Mouse (Mus musculus) cortical plate, adult 2 months (tissue): ENCODE measurements around the gene Rtn4. TPM values are rescaled to one million over a fixed set of nuclear protein-coding genes. Genes with fewer than 3 reads are reported as not detected.

Experiments
- H3K27ac ChIP-seq: fragments of 200-500 bp; 2 replicates; pipeline ENCODE4 v1.5.1; 2012; ENCODE audit warnings: low read length, control low read depth, inconsistent platforms; ENCODE audit not compliant: insufficient read depth
- H3K4me1 ChIP-seq: fragments of 200-500 bp; 2 replicates; pipeline ENCODE4 v1.6.1; 2011; ENCODE audit warnings: low read length; ENCODE audit not compliant: control insufficient read depth, insufficient read depth
- H3K4me3 ChIP-seq: fragments of 200-500 bp; 2 replicates; pipeline ENCODE4 v1.5.1; 2011; ENCODE audit warnings: mild to moderate bottlenecking, low read length, control low read depth; ENCODE audit not compliant: insufficient read depth
- CTCF ChIP-seq: fragments of 200-500 bp; IDR thresholded peaks from 2 replicates; pipeline ENCODE4 v1.5.1; 2011; ENCODE audit warnings: mild to moderate bottlenecking, control low read depth, low read length; ENCODE audit not compliant: insufficient read depth; ENCODE audit errors: extremely low read depth
- POLR2A ChIP-seq: fragments of 200-500 bp; IDR thresholded peaks from 2 replicates; pipeline ENCODE4 v1.6.1; 2011; ENCODE audit warnings: mild to moderate bottlenecking, low read length, control low read depth; ENCODE audit not compliant: insufficient read depth; ENCODE audit errors: extremely low read depth
- polyA plus RNA-seq: library from polyadenylated mRNA; depleted of rRNA; stranded (reverse); fragments of >200 nt; gene quantifications from 2 replicates; pipeline ENCODE4 v1.2.3, GENCODE M21; 2012

The Rtn4 gene
- polyA plus RNA-seq, 1 experiment = 594 TPM

DNA sequence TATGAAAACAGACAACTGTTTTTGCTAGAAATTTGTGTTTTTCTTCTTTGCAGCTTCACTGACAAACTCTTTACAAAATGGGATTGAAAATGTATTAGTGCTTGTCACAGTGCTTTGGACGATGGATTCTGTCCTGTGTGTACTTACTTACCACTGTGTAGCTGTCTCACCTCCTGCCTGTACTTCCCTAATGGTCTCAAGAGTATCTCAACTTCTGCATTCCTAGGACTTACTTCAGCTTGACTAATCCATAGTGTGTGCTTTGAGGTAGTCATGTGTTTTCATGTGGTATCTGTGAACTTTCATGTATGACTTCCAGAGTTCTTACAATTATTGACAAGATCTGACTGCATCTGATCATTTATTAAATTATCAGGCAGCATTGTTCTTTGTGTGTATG is 35.2 kb downstream of the Rtn4 start:
- Histone ChIP-seq H3K27ac (no peak overlapping the region), H3K4me3 (no peak overlapping the region), H3K4me1 (peaks cover 2% of the 10 kb centered on the region; the same call in 1 of the 2 replicates)
- no peak for TF ChIP-seq POLR2A
- TF ChIP-seq CTCF = no peak

DNA sequence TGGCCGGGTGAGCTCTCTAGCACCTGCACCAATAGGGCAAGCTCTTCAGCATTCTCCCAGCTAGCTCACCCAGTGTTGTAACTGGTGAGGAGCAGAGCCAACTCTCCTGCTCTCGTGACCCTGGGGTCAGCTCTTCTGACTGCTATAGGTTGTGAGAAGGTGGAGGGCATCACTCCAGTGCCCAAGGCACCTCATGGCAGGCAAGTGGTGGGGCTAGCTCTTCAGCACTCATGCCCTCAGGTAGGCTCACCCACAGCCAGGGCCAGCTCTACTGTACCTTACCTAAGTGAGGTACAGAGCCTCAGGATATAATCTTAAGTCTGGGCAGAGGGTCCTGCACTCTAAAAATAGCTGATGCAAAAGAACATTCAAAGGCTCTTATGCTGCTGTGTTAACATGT is 47.0 kb downstream of the Rtn4 start:
- Histone ChIP-seq H3K4me1 (peaks cover 4% of the 10 kb centered on the region), H3K4me3 (no peak overlapping the region), H3K27ac (peak overlapping the region; percentile 77; the same call in 1 of the 2 replicates)
- TF ChIP-seq POLR2A (no peak), CTCF (no peak)

DNA sequence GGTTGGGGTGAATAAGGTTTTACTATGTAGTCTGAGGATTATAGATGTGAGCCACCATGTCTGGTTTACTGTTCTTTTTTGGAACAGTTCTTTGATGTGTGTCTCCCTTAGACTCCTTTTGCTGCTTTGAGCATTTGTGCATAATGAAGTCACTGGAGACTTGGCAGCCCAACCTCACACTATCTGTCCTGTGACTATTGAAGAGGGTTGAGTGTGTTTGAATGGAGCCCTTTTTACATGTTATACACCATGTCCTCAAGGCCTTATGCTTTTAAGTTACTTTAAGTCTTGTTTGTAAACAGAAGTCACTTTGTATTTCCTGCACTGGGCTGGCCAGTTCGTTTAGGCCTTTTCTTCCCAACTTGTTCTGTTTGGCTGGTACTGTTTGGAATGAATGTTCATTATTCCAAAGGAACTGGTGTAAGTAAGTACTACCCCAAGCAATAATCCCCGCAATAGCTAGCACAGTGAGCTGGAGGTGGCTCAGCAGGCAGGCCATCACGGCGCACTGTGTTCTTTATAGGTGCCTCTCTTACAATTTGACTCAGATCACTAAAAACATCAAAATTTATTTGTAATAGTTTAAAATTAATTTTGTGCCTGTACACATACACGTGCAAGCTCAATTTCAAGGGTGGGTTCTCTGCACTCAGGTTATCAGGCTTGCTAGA is 52.1 kb downstream of the Rtn4 start:
- Histone ChIP-seq H3K4me3 (no peak overlapping the region), H3K4me1 (peaks cover 6% of the 10 kb centered on the region), H3K27ac (0 out of 2 replicates have a peak overlapping the region, but pooled peaks have one; percentile 53)
- TF ChIP-seq CTCF = no peak
- TF ChIP-seq POLR2A = no peak

DNA sequence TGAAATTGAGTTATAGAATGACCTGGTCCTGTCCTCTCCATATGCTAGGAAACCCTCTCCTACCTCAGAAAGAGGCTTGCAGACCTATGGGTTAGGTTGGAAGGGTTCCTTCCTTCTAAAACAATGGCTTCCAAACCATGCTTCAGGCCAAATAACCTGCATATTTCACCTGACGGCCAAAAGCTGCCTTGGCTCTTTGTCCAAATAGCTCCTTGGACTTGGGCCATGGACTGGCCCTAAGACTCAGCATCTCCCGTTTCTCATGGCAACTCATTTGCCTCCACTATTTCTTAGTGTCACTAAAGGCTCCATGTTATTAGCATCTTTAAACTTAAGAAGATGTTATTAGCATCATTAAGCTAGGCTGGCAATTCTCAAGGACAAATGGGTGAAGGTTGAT is 52.8 kb downstream of the Rtn4 start:
- TF ChIP-seq CTCF (no peak), POLR2A (no peak)
- H3K4me3 ChIP-seq = no peak overlapping the region
- H3K27ac ChIP-seq = 0 out of 2 replicates have a peak overlapping the region, but pooled peaks have one; percentile 40
- H3K4me1 ChIP-seq = peaks cover 6% of the 10 kb centered on the region

DNA sequence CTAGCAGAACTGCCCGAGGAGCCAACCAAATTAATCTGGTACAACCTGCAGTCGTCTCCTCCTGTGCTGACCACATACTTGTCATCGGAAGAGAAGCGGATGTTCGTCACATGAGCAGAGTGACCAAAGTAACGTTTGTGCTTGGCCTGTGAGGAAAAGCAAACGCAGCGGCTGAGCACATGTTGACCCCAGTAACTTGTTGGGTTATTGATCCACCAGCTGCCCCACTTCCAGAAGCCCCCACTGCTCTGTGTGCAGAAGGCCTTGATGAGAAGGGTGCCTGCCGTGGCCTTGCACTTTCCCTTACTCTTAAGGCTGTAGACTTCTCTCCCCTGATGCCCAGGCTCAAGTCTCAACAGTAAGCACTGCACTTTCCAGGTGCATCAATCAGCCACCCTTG is 53.5 kb downstream of the Rtn4 start:
- TF ChIP-seq POLR2A (no peak), CTCF (no peak)
- no peak overlapping the region for H3K4me3 ChIP-seq
- peaks cover 6% of the 10 kb centered on the region for H3K4me1 ChIP-seq
- H3K27ac ChIP-seq = no peak overlapping the region

DNA sequence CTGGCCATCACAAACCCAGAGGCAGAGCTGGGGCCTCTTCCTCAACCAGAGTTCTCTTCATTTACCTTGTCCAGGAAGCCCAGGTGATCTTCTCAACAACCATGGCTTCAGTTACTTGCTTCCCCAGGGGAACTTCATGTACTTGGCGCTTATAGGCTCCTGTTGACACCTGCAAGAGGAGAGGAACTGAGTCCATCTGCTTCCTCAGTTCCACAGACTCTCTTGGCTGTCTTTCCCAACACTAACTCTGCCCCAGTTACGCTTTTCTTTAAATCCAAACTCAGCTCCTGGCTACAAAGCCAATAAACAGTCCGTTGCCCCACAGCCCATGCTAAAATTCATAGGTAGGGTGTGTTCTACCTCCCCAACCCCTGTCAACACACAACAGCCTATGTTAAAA is 54.6 kb downstream of the Rtn4 start:
- TF ChIP-seq CTCF (no peak), POLR2A (no peak)
- H3K27ac ChIP-seq = peak overlapping the region; percentile 40; the same call in 1 of the 2 replicates
- H3K4me1 ChIP-seq = peaks cover 6% of the 10 kb centered on the region
- H3K4me3 ChIP-seq = no peak overlapping the region

DNA sequence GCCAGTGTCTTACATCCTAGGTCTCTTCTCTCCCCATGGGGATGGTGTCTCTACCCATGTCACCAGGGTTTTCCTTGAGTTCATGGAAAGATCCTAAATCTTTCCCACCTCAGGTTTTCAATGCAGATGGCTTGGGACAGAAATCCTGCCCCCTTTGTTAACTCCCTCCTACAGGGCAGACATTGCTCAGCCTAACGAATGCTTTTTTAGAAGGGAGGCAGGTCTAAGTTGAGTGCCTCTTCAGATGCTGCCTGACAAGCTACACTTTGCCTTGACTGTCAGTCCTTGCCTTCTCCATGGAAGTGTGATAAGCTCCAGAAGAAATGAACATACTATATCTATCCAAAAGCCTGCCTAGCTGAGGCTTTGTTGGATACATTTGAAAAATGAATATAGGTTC is 55.1 kb downstream of the Rtn4 start:
- TF ChIP-seq POLR2A (no peak), CTCF (no peak)
- H3K4me1 ChIP-seq = peaks cover 6% of the 10 kb centered on the region
- peak overlapping the region; percentile 40; the same call in 1 of the 2 replicates for H3K27ac ChIP-seq
- no peak overlapping the region for H3K4me3 ChIP-seq

DNA sequence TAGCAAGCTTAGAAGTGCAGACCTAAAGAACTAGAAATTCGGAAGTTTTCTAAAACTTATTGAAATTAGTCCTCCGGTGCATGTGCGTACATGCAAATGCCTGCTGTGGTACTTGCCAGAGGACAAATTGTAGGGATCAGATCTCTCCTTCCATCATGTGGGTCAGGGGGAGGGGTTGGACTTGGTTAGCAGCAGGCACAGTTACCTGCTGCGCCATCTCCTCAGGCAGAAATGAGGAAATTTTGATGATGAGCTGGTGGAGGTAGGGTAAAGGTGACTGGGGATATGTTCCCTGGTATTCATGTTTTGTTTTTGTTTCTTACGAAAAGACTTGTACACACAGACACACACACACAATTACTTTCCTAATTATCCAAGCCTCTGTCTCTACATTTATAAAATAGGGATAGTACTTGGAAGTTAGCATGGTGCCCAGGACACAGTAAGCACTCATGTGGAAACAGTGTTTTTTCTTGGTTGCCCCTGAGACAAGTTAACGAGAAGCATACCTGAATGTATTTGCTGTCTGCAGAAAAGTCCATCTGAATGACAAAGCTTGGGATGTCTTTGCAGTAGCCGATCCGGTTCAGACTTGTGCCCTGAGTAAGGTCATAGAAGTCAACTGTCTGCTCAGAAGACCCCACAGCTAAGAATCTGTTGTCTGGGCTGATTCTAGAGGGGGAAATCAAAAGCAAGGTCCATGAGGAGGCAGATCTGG is 56.2 kb downstream of the Rtn4 start:
- Histone ChIP-seq H3K4me3 (no peak overlapping the region), H3K4me1 (peaks cover 6% of the 10 kb centered on the region), H3K27ac (peak overlapping the region; percentile 92)
- TF ChIP-seq POLR2A (no peak), CTCF (no peak)

DNA sequence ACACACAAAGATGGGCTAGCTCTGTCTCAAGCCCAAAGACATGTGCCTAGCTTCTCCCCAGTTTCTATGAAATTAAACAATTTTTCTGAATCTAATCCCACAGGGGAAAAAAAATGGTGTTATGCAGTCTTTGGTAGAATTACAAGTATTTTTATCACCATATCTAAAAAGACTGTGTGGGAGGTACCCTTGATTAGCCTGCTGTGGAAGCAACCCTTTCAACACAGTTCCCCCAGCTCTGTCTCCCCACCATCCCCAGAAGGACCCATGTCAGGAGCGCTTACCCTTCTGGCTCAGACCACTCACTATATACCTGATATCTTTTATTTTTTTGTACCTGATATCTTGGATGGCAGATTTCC is 56.7 kb downstream of the Rtn4 start:
- peak overlapping the region; percentile 92 for H3K27ac ChIP-seq
- peaks cover 6% of the 10 kb centered on the region for H3K4me1 ChIP-seq
- no peak for TF ChIP-seq CTCF
- no peak for TF ChIP-seq POLR2A
- H3K4me3 ChIP-seq = no peak overlapping the region

DNA sequence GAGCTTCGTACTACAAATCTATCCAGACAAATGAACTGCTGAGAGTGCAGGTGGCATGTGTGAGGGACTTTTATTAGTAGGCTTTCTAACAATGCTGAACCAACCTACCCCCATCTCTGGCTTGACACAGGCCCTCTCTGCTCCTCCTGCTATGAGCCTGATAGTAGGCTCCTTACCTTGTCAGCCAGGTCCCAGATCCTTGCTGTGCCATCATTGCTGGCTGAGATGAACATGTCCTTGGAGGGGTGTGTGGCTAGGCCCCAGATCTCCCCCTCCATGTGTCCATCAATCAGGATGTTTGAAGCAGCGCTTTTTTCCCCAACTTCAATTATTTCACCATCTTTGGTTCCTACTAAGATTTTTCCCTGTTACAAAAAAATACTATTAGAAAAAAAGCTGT is 58.3 kb downstream of the Rtn4 start:
- TF ChIP-seq POLR2A (no peak), CTCF (no peak)
- peaks cover 6% of the 10 kb centered on the region for H3K4me1 ChIP-seq
- no peak overlapping the region for H3K4me3 ChIP-seq
- H3K27ac ChIP-seq = no peak overlapping the region; the same call in 1 of the 2 replicates
